ENCODE assay signal across 1 mouse cellular context in genomic region chr15:99000535-99001283, GRCm38 (mm10).
TF ChIP-seq lines count a peak whose summit lies in the region.

No protein-coding gene starts in this region.

TF ChIP-seq in CH12.LX, 34 proteins besides CTCF, POLR2A, EP300 and RAD21 (continued from another document):
- TF ChIP-seq IRF4 (IDR thresholded peaks at IDR 0.05; ENCODE audit: low read depth, low read length) (no peak), ZKSCAN1 (IDR thresholded peaks at IDR 0.05; ENCODE audit: borderline replicate concordance, low read depth, low read length) (no peak), MAFK (IDR thresholded peaks at IDR 0.05; ENCODE audit: insufficient replicate concordance, low read length) (0 out of 2 replicates have a peak, but pooled peaks have one; percentile 13), ZC3H11A (IDR thresholded peaks at IDR 0.05; ENCODE audit: low read depth, low read length) (no peak), JUND (conservative IDR thresholded peaks at IDR 0.05; ENCODE audit: low read depth, low read length) (no peak), CHD1 (IDR thresholded peaks at IDR 0.05; ENCODE audit: low read depth, low read length) (no peak)
